Mouse (Mus musculus): ENCODE data around the gene Hcrtr1.

DNA sequence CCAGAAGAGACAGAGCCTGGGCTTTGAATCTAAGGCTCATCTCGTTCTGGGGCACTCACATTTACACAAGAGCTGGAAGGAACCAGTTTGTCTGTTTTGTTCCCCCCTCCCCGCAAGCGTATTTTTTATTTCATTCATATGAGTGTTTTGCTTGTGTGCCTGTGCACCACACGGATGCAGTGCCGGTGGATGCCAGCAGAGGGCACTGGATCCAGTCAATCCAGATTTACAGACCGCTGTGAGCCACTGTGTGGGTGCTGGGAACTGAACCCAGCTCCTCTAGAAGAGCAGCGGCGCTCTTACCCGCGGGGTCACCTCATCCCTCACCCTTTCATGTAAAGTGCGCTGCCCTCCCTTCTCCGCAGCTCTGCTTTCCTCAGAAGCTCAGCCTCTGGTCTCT lies 35.5 kb downstream of the Hcrtr1 start:
- no peak for TF ChIP-seq GATA1 (IDR thresholded peaks at IDR 0.05; ENCODE audit: borderline replicate concordance, low read length)
- TF ChIP-seq FLI1 (IDR thresholded peaks at IDR 0.05; ENCODE audit: low read length), result no peak
